Mouse (Mus musculus): ENCODE measurements around the gene Myl4. TPM values are rescaled to one million over a fixed set of nuclear protein-coding genes. Genes with fewer than 3 reads are reported as not detected.
A peak's percentile ranks its signal among the peaks of the same experiment; 100 is the strongest.

Myl4 gene
- polyA plus RNA-seq, 1 experiment from 2014 or later, result 16.4 TPM

DNA sequence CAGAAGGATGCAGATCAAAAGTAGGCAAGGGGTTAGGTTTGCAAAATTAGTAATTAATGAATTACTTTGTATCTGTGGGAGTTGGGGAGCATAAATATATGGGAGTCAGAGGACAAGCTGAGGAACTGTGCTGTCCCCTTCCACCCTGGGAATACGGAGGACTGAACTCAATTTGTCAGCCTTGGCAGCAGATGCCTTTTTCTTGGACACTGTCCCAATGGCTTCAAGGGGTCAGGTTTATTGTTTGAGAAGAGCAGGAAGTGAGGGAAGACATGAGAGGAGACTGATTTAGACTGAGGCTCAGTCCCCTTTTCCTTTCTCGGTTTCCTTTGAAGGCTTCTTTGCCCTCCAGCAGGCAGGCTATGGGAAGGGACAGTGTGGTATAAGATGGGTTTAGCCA lies 22.1 kb downstream of the Myl4 start:
- Histone ChIP-seq H3K36me3 (replicated peaks; ENCODE audit: control insufficient read depth, insufficient read depth, low read depth, low read length) (no peaks in the 10 kb centered on the region), H3K4me2 (ENCODE audit: low read depth, low read length) (no peak overlapping the region), H3K4me3 (ENCODE audit: low read depth, low read length) (no peak overlapping the region), H3K27ac (replicated peaks; ENCODE audit: low read depth, low read length) (no peak overlapping the region), H3K9me3 (replicated peaks; ENCODE audit: control insufficient read depth, low read length) (no peaks in the 10 kb centered on the region), H3K9ac (replicated peaks; ENCODE audit: low read length) (no peak overlapping the region), H3K4me1 (ENCODE audit: control insufficient read depth, insufficient read depth, low read length) (no peaks in the 10 kb centered on the region), H3K27me3 (ENCODE audit: control insufficient read depth, insufficient read depth, low read length) (no peaks in the 10 kb centered on the region; the same call in 1 of the 2 replicates)
- ATAC-seq (replicated peaks; ENCODE audit: insufficient number of reproducible peaks, low FRiP score, low TSS enrichment, low read depth) (no peak), DNase-seq (ENCODE audit: low spot score) (no peak)
- WGBS, result 66% methylated on average over 2 of the region's 2 CpGs

DNA sequence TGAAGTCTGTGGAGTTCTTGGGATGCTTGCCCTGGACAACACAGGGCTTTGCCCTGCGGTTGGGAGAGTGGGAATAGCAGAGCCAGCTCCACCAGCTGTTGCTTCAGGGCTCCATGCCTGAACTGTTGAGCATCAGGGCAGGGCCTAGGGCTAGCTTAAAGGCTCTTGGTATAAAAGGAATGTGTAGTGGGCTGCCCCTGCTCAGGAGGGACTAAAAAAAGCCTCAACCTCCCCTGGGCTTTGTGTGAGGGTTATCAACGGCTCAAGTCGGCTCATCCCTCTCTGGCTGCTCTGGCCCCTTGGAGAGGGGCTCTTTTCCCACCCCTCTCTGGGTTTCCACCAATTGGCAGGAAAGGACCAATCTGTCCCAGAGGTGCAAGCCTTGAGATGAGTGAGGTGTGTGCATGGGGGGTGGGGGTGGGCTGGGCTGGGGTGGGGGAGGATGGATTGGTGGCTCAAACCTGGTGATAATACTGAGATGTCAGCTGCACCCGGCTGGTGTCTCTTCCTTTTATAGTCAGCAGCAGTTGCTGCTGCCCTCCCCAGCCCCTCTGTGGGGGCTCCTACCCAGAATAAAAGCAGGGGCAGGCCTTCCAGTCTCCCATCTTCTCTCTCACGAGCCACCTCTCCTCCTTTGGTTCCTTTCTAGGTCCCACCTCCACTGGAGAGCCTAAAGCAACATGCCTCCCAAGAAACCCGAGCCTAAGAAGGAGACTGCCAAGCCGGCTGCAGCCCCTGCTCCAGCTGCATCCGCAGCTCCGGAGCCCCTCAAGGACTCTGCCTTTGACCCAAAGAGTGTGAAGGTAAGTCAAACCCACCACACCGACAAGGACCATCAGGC lies 26.5 kb downstream of the Myl4 start:
- H3K9ac ChIP-seq (replicated peaks; ENCODE audit: low read length), result no peak overlapping the region
- H3K4me1 ChIP-seq (ENCODE audit: control insufficient read depth, insufficient read depth, low read length), result no peaks in the 10 kb centered on the region
- H3K4me2 ChIP-seq (ENCODE audit: low read depth, low read length), result no peak overlapping the region
- H3K36me3 ChIP-seq (replicated peaks; ENCODE audit: control insufficient read depth, insufficient read depth, low read depth, low read length), result no peaks in the 10 kb centered on the region
- H3K4me3 ChIP-seq (ENCODE audit: low read depth, low read length), result no peak overlapping the region
- H3K27ac ChIP-seq (replicated peaks; ENCODE audit: low read depth, low read length), result no peak overlapping the region
- H3K27me3 ChIP-seq (ENCODE audit: control insufficient read depth, insufficient read depth, low read length), result no peaks in the 10 kb centered on the region; the same call in 1 of the 2 replicates
- no peaks in the 10 kb centered on the region for H3K9me3 ChIP-seq (replicated peaks; ENCODE audit: control insufficient read depth, low read length)
- DNase-seq (ENCODE audit: low spot score), result no peak
- no peak for ATAC-seq (replicated peaks; ENCODE audit: insufficient number of reproducible peaks, low FRiP score, low TSS enrichment, low read depth)
- 36% methylated on average over 10 of the region's 10 CpGs for WGBS

DNA sequence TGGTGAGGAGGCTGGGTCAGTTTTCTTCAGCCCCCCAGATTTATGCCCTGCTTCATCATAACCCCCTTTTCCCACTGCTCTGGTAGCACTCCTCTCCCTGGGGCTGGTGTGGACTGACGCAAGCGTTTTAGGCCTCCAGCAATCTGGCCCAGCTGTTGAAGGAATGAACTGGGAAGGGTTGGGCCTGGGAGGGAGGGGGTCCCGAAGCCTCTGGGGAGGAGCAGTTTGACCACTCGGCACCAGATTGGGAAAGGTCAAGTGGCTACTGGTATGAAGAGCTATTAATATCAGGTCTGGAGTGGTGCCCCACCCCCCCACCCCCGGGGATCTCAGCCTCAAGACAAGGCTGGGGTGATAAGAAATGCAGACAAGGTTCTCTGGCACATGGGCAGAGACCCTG lies 27.6 kb downstream of the Myl4 start:
- Histone ChIP-seq H3K4me1 (ENCODE audit: control insufficient read depth, insufficient read depth, low read length) (no peaks in the 10 kb centered on the region), H3K9ac (replicated peaks; ENCODE audit: low read length) (no peak overlapping the region), H3K27me3 (ENCODE audit: control insufficient read depth, insufficient read depth, low read length) (no peaks in the 10 kb centered on the region), H3K36me3 (replicated peaks; ENCODE audit: control insufficient read depth, insufficient read depth, low read depth, low read length) (no peaks in the 10 kb centered on the region), H3K27ac (replicated peaks; ENCODE audit: low read depth, low read length) (no peak overlapping the region), H3K4me2 (ENCODE audit: low read depth, low read length) (no peak overlapping the region), H3K4me3 (ENCODE audit: low read depth, low read length) (no peak overlapping the region), H3K9me3 (replicated peaks; ENCODE audit: control insufficient read depth, low read length) (no peaks in the 10 kb centered on the region)
- no peak for ATAC-seq (replicated peaks; ENCODE audit: insufficient number of reproducible peaks, low FRiP score, low TSS enrichment, low read depth)
- WGBS, result 46% methylated on average over 5 of the region's 5 CpGs
- no peak for DNase-seq (ENCODE audit: low spot score)

DNA sequence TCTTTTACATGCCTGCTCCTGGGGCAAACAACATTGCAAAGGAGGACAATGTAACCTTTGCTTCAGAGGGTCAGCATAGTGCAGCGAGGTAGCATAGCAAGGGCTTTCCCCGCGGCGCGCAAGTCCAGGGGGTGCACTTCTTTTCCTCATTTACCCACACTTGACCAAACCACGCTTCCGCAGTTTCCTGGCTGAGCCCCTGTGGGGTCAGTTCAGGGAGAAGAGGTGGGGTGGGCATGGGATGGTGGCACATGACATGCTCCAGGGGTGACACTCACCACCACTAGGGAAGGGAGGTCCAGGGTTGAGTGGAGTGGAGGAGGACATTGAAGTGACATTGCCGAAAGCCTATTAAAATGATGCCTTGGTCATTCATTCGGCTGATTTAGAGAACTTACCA lies 28.6 kb downstream of the Myl4 start:
- 94% methylated on average over 9 of the region's 9 CpGs for whole genome bisulfite sequencing
- Histone ChIP-seq H3K27ac (replicated peaks; ENCODE audit: low read depth, low read length) (no peak overlapping the region), H3K9ac (replicated peaks; ENCODE audit: low read length) (no peak overlapping the region), H3K36me3 (replicated peaks; ENCODE audit: control insufficient read depth, insufficient read depth, low read depth, low read length) (no peaks in the 10 kb centered on the region), H3K4me2 (ENCODE audit: low read depth, low read length) (no peak overlapping the region), H3K9me3 (replicated peaks; ENCODE audit: control insufficient read depth, low read length) (no peaks in the 10 kb centered on the region), H3K27me3 (ENCODE audit: control insufficient read depth, insufficient read depth, low read length) (no peaks in the 10 kb centered on the region), H3K4me1 (ENCODE audit: control insufficient read depth, insufficient read depth, low read length) (no peaks in the 10 kb centered on the region), H3K4me3 (ENCODE audit: low read depth, low read length) (no peak overlapping the region)
- DNase-seq (ENCODE audit: low spot score) (no peak), ATAC-seq (replicated peaks; ENCODE audit: insufficient number of reproducible peaks, low FRiP score, low TSS enrichment, low read depth) (no peak)

DNA sequence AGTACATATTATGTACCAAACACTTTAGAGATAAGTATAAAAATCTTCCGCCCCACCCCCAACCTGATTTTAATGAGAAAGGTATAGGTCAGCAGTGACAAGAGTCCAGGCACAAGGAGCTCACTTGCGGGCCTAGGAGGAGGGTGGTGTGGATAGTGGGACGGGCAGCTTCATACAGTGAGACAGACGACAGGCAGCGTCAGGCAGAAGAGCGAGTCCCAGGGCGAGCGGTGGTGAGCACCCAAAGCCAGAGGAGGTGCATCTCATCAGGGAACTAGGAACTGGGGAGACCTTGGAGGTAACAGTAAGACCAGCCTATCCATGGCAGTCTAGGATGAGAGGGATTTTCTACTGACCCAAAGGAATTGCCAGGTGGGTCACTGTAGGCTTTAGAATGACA lies 29.1 kb downstream of the Myl4 start:
- H3K9me3 ChIP-seq (replicated peaks; ENCODE audit: control insufficient read depth, low read length), result no peaks in the 10 kb centered on the region
- DNase-seq (ENCODE audit: low spot score), result no peak
- WGBS, result 92% methylated on average over 8 of the region's 8 CpGs
- no peak overlapping the region for H3K4me2 ChIP-seq (ENCODE audit: low read depth, low read length)
- no peaks in the 10 kb centered on the region for H3K4me1 ChIP-seq (ENCODE audit: control insufficient read depth, insufficient read depth, low read length)
- H3K9ac ChIP-seq (replicated peaks; ENCODE audit: low read length), result no peak overlapping the region
- H3K27ac ChIP-seq (replicated peaks; ENCODE audit: low read depth, low read length), result no peak overlapping the region
- H3K36me3 ChIP-seq (replicated peaks; ENCODE audit: control insufficient read depth, insufficient read depth, low read depth, low read length), result no peaks in the 10 kb centered on the region
- H3K27me3 ChIP-seq (ENCODE audit: control insufficient read depth, insufficient read depth, low read length), result no peaks in the 10 kb centered on the region
- H3K4me3 ChIP-seq (ENCODE audit: low read depth, low read length), result no peak overlapping the region
- ATAC-seq (replicated peaks; ENCODE audit: insufficient number of reproducible peaks, low FRiP score, low TSS enrichment, low read depth), result no peak

DNA sequence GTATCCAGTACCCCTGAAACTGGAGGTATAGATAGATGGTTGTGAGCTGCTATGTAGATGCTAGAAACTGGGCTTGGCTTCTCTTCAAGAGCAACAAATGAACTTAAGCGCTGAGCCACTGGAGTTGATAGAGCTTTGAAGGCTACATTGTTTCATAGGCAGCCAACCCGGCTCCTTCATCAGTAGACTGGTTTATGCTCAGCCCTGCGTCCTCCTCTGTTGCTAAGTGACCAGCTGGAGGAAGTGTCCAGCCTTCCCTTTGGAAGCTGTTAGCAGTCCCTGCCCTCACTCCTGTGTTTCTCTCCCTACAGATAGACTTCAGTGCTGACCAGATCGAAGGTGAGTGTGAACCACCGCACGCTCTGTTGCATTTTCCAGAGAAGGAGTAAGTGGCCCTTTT lies 29.6 kb downstream of the Myl4 start:
- ATAC-seq (replicated peaks; ENCODE audit: insufficient number of reproducible peaks, low FRiP score, low TSS enrichment, low read depth) (no peak), DNase-seq (ENCODE audit: low spot score) (no peak)
- Histone ChIP-seq H3K4me3 (ENCODE audit: low read depth, low read length) (no peak overlapping the region), H3K4me1 (ENCODE audit: control insufficient read depth, insufficient read depth, low read length) (no peaks in the 10 kb centered on the region), H3K4me2 (ENCODE audit: low read depth, low read length) (no peak overlapping the region), H3K9ac (replicated peaks; ENCODE audit: low read length) (no peak overlapping the region), H3K9me3 (replicated peaks; ENCODE audit: control insufficient read depth, low read length) (no peaks in the 10 kb centered on the region), H3K27me3 (ENCODE audit: control insufficient read depth, insufficient read depth, low read length) (no peaks in the 10 kb centered on the region), H3K36me3 (replicated peaks; ENCODE audit: control insufficient read depth, insufficient read depth, low read depth, low read length) (no peaks in the 10 kb centered on the region), H3K27ac (replicated peaks; ENCODE audit: low read depth, low read length) (no peak overlapping the region)
- WGBS, result 83% methylated on average over 6 of the region's 6 CpGs

DNA sequence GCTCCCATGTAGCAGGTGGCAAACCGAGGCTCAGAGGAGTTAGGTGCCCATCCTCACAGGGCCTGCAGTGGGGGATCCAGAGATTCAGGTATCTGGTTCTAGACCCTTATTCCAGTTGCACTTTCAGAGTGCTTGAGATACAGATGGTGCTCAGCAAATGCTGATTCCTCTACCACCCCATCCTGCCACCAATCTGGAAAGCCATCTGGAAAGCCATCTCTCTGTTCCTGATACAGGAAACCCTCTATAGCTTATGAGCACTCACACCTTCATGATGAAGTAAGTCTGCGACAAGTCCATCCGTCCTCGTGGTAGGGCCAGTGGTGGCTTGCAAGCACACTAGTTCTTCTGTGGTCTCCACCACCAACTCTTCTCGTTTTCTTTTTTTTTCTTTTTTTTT lies 30.1 kb downstream of the Myl4 start:
- Histone ChIP-seq H3K27me3 (ENCODE audit: control insufficient read depth, insufficient read depth, low read length) (no peaks in the 10 kb centered on the region), H3K27ac (replicated peaks; ENCODE audit: low read depth, low read length) (no peak overlapping the region), H3K9me3 (replicated peaks; ENCODE audit: control insufficient read depth, low read length) (no peaks in the 10 kb centered on the region), H3K4me1 (ENCODE audit: control insufficient read depth, insufficient read depth, low read length) (no peaks in the 10 kb centered on the region), H3K9ac (replicated peaks; ENCODE audit: low read length) (no peak overlapping the region), H3K36me3 (replicated peaks; ENCODE audit: control insufficient read depth, insufficient read depth, low read depth, low read length) (no peaks in the 10 kb centered on the region), H3K4me3 (ENCODE audit: low read depth, low read length) (no peak overlapping the region), H3K4me2 (ENCODE audit: low read depth, low read length) (no peak overlapping the region)
- WGBS, result 89% methylated on average over 5 of the region's 5 CpGs
- DNase-seq (ENCODE audit: low spot score) (no peak), ATAC-seq (replicated peaks; ENCODE audit: insufficient number of reproducible peaks, low FRiP score, low TSS enrichment, low read depth) (no peak)

DNA sequence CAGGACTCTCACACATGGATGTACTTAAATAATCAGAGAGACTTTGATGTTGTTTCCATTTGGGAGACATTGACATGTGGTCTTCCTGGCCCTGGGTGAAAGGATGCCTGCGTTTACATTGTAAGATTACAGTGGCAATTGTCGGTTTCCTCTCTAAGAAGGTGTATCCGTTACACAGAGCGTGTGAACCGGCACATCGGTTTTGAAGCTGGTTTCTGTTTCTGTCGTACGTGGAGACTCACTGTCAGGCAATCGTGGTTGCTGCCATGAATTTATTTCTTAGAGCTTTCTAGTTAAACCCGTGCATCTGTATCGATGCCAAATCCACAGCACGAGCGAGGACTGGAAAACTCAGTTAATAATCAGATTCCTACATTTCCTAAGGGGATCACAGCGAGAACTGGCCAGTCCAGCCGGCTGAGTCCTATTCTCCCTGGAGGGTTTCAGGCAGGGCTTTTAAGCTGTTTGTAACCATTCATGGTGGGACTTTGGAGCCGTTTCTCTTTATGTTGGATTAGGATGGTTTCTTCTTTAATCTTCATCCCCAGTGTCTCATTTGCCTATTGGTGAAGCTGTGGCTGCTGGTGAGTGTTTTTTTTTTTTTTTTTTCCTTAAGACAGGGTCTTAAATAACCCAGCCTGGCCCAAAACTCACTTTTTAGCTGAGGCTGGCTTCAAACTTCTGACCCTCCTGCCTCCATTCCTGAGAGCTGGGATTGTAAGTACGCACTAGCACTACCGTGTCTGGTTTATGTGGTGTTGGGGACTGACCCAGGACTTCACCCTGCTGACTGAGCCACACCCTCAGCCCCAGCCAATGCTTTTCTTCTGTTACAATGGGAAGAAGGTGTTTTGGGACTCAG lies 31.2 kb downstream of the Myl4 start:
- no peaks in the 10 kb centered on the region for H3K27me3 ChIP-seq (ENCODE audit: control insufficient read depth, insufficient read depth, low read length)
- no peaks in the 10 kb centered on the region for H3K9me3 ChIP-seq (replicated peaks; ENCODE audit: control insufficient read depth, low read length)
- no peaks in the 10 kb centered on the region for H3K36me3 ChIP-seq (replicated peaks; ENCODE audit: control insufficient read depth, insufficient read depth, low read depth, low read length)
- no peaks in the 10 kb centered on the region for H3K4me1 ChIP-seq (ENCODE audit: control insufficient read depth, insufficient read depth, low read length)
- ATAC-seq (replicated peaks; ENCODE audit: insufficient number of reproducible peaks, low FRiP score, low TSS enrichment, low read depth) (no peak), DNase-seq (ENCODE audit: low spot score) (peak; percentile 51)
- H3K4me3 ChIP-seq (ENCODE audit: low read depth, low read length), result no peak overlapping the region
- no peak overlapping the region for H3K27ac ChIP-seq (replicated peaks; ENCODE audit: low read depth, low read length)
- 47% methylated on average over 18 of the region's 18 CpGs for WGBS
- H3K4me2 ChIP-seq (ENCODE audit: low read depth, low read length), result no peak overlapping the region
- no peak overlapping the region for H3K9ac ChIP-seq (replicated peaks; ENCODE audit: low read length)
